Mouse (Mus musculus) forebrain, embryonic 16.5 days (tissue): ENCODE results near the gene Ankrd61. TPM values are rescaled to one million over a fixed set of nuclear protein-coding genes. Genes with fewer than 3 reads are reported as not detected.

Experiments used
- ATAC-seq: fragments of 200-750 bp; cut with Nextera tagmentation; 2 replicates; pipeline ENCODE4 v1.8.0; 2017; ENCODE audit warnings: mild to moderate bottlenecking, moderate library complexity
- H3K27ac ChIP-seq: fragments of 300-500 bp; sonication (generic); 2 replicates; pipeline ENCODE4 v1.5.1; 2014; ENCODE audit warnings: low read length, control low read depth
- H3K27me3 ChIP-seq: fragments of 300-500 bp; sonication (generic); replicated peaks from 2 replicates; pipeline ENCODE4 v1.6.1; 2014; ENCODE audit warnings: low read length; ENCODE audit not compliant: control insufficient read depth, insufficient read depth
- H3K36me3 ChIP-seq: fragments of 300-500 bp; sonication (generic); 2 replicates; pipeline ENCODE4 v1.6.1; 2014; ENCODE audit not compliant: control insufficient read depth, insufficient read depth
- H3K4me1 ChIP-seq: fragments of 300-500 bp; sonication (generic); replicated peaks from 2 replicates; pipeline ENCODE4 v1.6.1; 2014; ENCODE audit warnings: low read length; ENCODE audit not compliant: control insufficient read depth, insufficient read depth
- H3K4me2 ChIP-seq: fragments of 300-500 bp; sonication (generic); 2 replicates; pipeline ENCODE4 v1.6.1; 2014; ENCODE audit warnings: mild to moderate bottlenecking, low read length, control low read depth
- H3K4me3 ChIP-seq: fragments of 300-500 bp; sonication (generic); replicated peaks from 2 replicates; pipeline ENCODE4 v1.5.1; 2014; ENCODE audit warnings: mild to moderate bottlenecking, low read length, control low read depth
- H3K9ac ChIP-seq: fragments of 300-500 bp; sonication (generic); replicated peaks from 2 replicates; pipeline ENCODE4 v1.6.1; 2014; ENCODE audit warnings: low read depth, low read length, control low read depth
- H3K9me3 ChIP-seq: fragments of 300-500 bp; sonication (generic); 2 replicates; pipeline ENCODE4 v1.6.1; 2016; ENCODE audit warnings: low read length; ENCODE audit not compliant: control insufficient read depth
- WGBS: fragments of 180-500 bp; shearing (Covaris S2); extraction: QIAGEN DNeasy Blood & Tissue Kit; methylation state at CpG from one replicate; pipeline ENCODE4 v1.1.7; 2014; 5-methylcytosine and 5-hydroxymethylcytosine counted together
- polyA plus RNA-seq: library from polyadenylated mRNA; unstranded; fragments of >200 nt; fragmentation: Nextera tagmentation; extraction: Ambion mirVana; gene quantifications from 2 replicates; pipeline ENCODE4 v1.2.1, GENCODE M21; 2015

Ankrd61 gene
- polyA plus RNA-seq, 1 experiment from 2014 or later, result 0.72 TPM

GRCm38 (mm10) chr5:143930656-143931055, 33.2 kb upstream of the Ankrd61 start:
- Histone ChIP-seq H3K4me1 (0 out of 2 replicates have a peak, but pooled peaks cover 3% of the 10 kb centered on the region), H3K9ac (no peak overlapping the region), H3K4me3 (no peak overlapping the region), H3K9me3 (no peaks in the 10 kb centered on the region), H3K4me2 (no peak overlapping the region), H3K27ac (no peak overlapping the region), H3K36me3 (peaks cover 26% of the 10 kb centered on the region), H3K27me3 (no peaks in the 10 kb centered on the region)
- WGBS, result 95% methylated on average over 12 of the region's 12 CpGs
- no peak for ATAC-seq

GRCm38 (mm10) chr5:143929291-143929690, 31.8 kb upstream of the Ankrd61 start:
- Histone ChIP-seq H3K4me3 (no peak overlapping the region), H3K9ac (no peak overlapping the region), H3K36me3 (peaks cover 34% of the 10 kb centered on the region), H3K9me3 (no peaks in the 10 kb centered on the region), H3K4me1 (0 out of 2 replicates have a peak, but pooled peaks cover 3% of the 10 kb centered on the region), H3K4me2 (no peak overlapping the region), H3K27ac (no peak overlapping the region), H3K27me3 (no peaks in the 10 kb centered on the region)
- no peak for ATAC-seq
- 93% methylated on average over 4 of the region's 4 CpGs for WGBS

GRCm38 (mm10) chr5:143927875-143928274, 30.4 kb upstream of the Ankrd61 start, which contains the start of gene Gm42421:
Gene Gm42421, plus strand, starts transcription at chr5:143928175.
- Histone ChIP-seq H3K36me3 (peaks cover 34% of the 10 kb centered on the region), H3K27ac (no peak within 1 kb of the TSS), H3K27me3 (no peaks in the 10 kb centered on the region), H3K9me3 (no peaks in the 10 kb centered on the region), H3K4me2 (no peak within 1 kb of the TSS), H3K4me1 (0 out of 2 replicates have a peak, but pooled peaks cover 3% of the 10 kb centered on the region), H3K4me3 (no peak within 1 kb of the TSS), H3K9ac (no peak within 1 kb of the TSS)
- WGBS, result 97% methylated on average over 8 of the region's 8 CpGs
- ATAC-seq, result no peak

- H3K36me3 ChIP-seq, result peaks cover 35% of the 10 kb centered on the region
- H3K4me3 ChIP-seq, result no peak overlapping the region
- no peaks in the 10 kb centered on the region for H3K4me1 ChIP-seq
- no peaks in the 10 kb centered on the region for H3K9me3 ChIP-seq
- H3K4me2 ChIP-seq, result no peak overlapping the region
- H3K27ac ChIP-seq, result no peak overlapping the region
- H3K9ac ChIP-seq, result no peak overlapping the region
- H3K27me3 ChIP-seq, result no peaks in the 10 kb centered on the region
- 92% methylated on average over 6 of the region's 6 CpGs for WGBS
- no peak for ATAC-seq
Observed at GRCm38 (mm10) chr5:143924781-143925452, 27.4 kb upstream of the Ankrd61 start.

- ATAC-seq, result no peak
- WGBS, result 94% methylated on average over 3 of the region's 3 CpGs
- Histone ChIP-seq H3K27me3 (no peaks in the 10 kb centered on the region), H3K36me3 (peaks cover 27% of the 10 kb centered on the region), H3K9me3 (no peaks in the 10 kb centered on the region), H3K4me3 (no peak overlapping the region), H3K27ac (no peak overlapping the region), H3K4me2 (no peak overlapping the region), H3K4me1 (no peaks in the 10 kb centered on the region), H3K9ac (no peak overlapping the region)
Observed at GRCm38 (mm10) chr5:143918120-143918519, 20.6 kb upstream of the Ankrd61 start.

DNA sequence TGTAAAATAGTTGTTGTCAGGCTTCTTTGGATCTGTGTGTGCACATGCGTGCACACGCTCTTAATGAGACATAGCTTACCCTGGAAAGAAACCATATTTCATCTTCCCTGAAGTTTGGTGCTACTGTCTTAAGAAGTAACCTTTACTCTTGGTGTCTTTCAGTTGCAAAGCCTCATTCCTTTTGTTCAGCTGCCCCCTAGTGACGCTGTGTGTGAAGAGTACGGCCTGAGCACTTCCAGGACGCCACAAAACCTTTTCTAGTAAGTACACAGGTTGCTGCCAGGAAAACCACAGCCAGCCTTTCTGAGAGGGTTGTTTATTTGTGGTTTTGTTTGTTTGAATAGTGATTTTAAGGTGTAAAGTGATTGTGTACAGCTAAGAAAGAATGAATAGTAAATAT, 19.9 kb upstream of the Ankrd61 start:
- H3K4me3 ChIP-seq, result no peak overlapping the region
- no peak overlapping the region for H3K27ac ChIP-seq
- no peak for ATAC-seq
- 47% methylated on average over 5 of the region's 5 CpGs for WGBS
- H3K36me3 ChIP-seq, result peaks cover 27% of the 10 kb centered on the region
- no peaks in the 10 kb centered on the region for H3K9me3 ChIP-seq
- no peaks in the 10 kb centered on the region for H3K4me1 ChIP-seq
- no peaks in the 10 kb centered on the region for H3K27me3 ChIP-seq
- no peak overlapping the region for H3K9ac ChIP-seq
- no peak overlapping the region for H3K4me2 ChIP-seq

DNA sequence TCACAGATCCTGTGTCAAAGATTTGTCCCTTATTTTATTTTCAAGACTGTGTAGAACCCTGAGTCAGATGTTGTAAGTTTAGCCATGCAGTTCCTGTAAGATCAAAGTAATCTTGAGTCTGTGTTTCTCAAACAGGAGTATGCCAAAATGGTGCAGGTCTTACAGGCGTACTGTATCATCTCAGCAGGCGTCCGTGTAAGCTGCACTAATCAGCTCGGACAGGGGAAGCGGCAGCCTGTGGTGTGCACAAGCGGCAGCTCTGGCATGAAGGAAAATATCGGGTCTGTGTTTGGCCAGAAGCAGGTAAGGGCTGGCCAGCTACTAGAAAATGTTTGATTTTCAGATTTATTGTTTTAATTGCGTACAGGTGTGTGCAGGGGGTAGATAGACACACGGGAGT, 18.7 kb upstream of the Ankrd61 start:
- no peak overlapping the region for H3K4me3 ChIP-seq

GRCm38 (mm10) chr5:143909417-143910400, 12.2 kb upstream of the Ankrd61 start, which contains the start of the genes Aimp2 and Pms2:
Gene Aimp2, minus strand, starts transcription at chr5:143909847.
Gene Pms2, plus strand, starts transcription at chr5:143909964.
- H3K4me3 ChIP-seq, result peak within 1 kb of the TSS; percentile 94
- peak within 1 kb of the TSS; percentile 90 for H3K27ac ChIP-seq
- no peaks in the 10 kb centered on the region; the same call in 1 of the 2 replicates for H3K36me3 ChIP-seq
- peaks cover 24% of the 10 kb centered on the region for H3K4me1 ChIP-seq
- H3K9ac ChIP-seq, result peak within 1 kb of the TSS; percentile 69
- no peaks in the 10 kb centered on the region for H3K27me3 ChIP-seq
- ATAC-seq, result peak; percentile 99
- under 1% methylated on average over 70 of the region's 70 CpGs for WGBS
- H3K4me2 ChIP-seq, result peak within 1 kb of the TSS; percentile 88
- H3K9me3 ChIP-seq, result no peaks in the 10 kb centered on the region

More for the DNA sequence above, 18.7 kb upstream of the Ankrd61 start:
- WGBS, result 94% methylated on average over 9 of the region's 9 CpGs
- Histone ChIP-seq H3K27me3 (no peaks in the 10 kb centered on the region), H3K4me1 (no peaks in the 10 kb centered on the region; the same call in 1 of the 2 replicates), H3K9me3 (no peaks in the 10 kb centered on the region), H3K36me3 (peaks cover 24% of the 10 kb centered on the region), H3K27ac (no peak overlapping the region), H3K4me2 (no peak overlapping the region), H3K9ac (no peak overlapping the region)
- ATAC-seq, result no peak

- H3K4me2 ChIP-seq, result peak overlapping the region; percentile 88
- H3K27ac ChIP-seq, result peak overlapping the region; percentile 90
- H3K36me3 ChIP-seq, result peaks cover under 1% of the 10 kb centered on the region
- H3K9ac ChIP-seq, result peak overlapping the region; percentile 66
- H3K4me1 ChIP-seq, result peaks cover 24% of the 10 kb centered on the region
- WGBS, result 2% methylated on average over 9 of the region's 9 CpGs
- peak overlapping the region; percentile 94 for H3K4me3 ChIP-seq
- no peaks in the 10 kb centered on the region for H3K27me3 ChIP-seq
- ATAC-seq, result no peak
- H3K9me3 ChIP-seq, result no peaks in the 10 kb centered on the region
Observed at GRCm38 (mm10) chr5:143908926-143909325, 11.4 kb upstream of the Ankrd61 start.
